Mouse (Mus musculus) embryonic facial prominence, embryonic 13.5 days (tissue): ENCODE measurements around the gene Fars2. TPM values are rescaled to one million over a fixed set of nuclear protein-coding genes. Genes with fewer than 3 reads are reported as not detected.
"Not testable (repeated sequence)": the region's sequence is repeated elsewhere in the genome, so short reads cannot be mapped to it uniquely, and the experiment has no call there.

Source experiments
- ATAC-seq: fragments of 200-750 bp; cut with Nextera tagmentation; 2 replicates; pipeline ENCODE4 v1.8.0; 2017; ENCODE audit warnings: low read depth; ENCODE audit not compliant: insufficient number of reproducible peaks, insufficient read depth, low FRiP score, low TSS enrichment
- H3K27ac ChIP-seq: fragments of 300-500 bp; sonication (generic); 2 replicates; pipeline ENCODE4 v1.5.1; 2015; ENCODE audit warnings: moderate library complexity, mild to moderate bottlenecking, inconsistent platforms
- H3K27me3 ChIP-seq: fragments of 300-500 bp; sonication (generic); 2 replicates; pipeline ENCODE4 v1.6.1; 2015; ENCODE audit warnings: mild to moderate bottlenecking, inconsistent platforms
- H3K36me3 ChIP-seq: fragments of 300-500 bp; sonication (generic); 2 replicates; pipeline ENCODE4 v1.6.1; 2015; ENCODE audit warnings: mild to moderate bottlenecking, inconsistent platforms
- H3K4me1 ChIP-seq: fragments of 300-500 bp; sonication (generic); 2 replicates; pipeline ENCODE4 v1.6.1; 2015; ENCODE audit warnings: inconsistent platforms
- H3K4me2 ChIP-seq: fragments of 300-500 bp; sonication (generic); 2 replicates; pipeline ENCODE4 v1.6.1; 2015; ENCODE audit warnings: moderate library complexity, mild to moderate bottlenecking, inconsistent platforms
- H3K4me3 ChIP-seq: fragments of 300-500 bp; sonication (generic); 2 replicates; pipeline ENCODE4 v1.5.1; 2015; ENCODE audit warnings: mild to moderate bottlenecking, inconsistent platforms
- H3K9ac ChIP-seq: fragments of 300-500 bp; sonication (generic); 2 replicates; pipeline ENCODE4 v1.6.1; 2015; ENCODE audit warnings: mild to moderate bottlenecking, inconsistent platforms
- H3K9me3 ChIP-seq: fragments of 300-500 bp; sonication (generic); 2 replicates; pipeline ENCODE4 v1.6.1; 2016; ENCODE audit warnings: inconsistent platforms
- WGBS: fragments of 180-500 bp; shearing (Covaris S2); methylation state at CpG from one replicate; pipeline ENCODE4 v1.1.7; 2015; ENCODE audit warnings: mixed read lengths; 5-methylcytosine and 5-hydroxymethylcytosine counted together
- polyA plus RNA-seq: library from polyadenylated mRNA; unstranded; fragments of >200 nt; fragmentation: Nextera tagmentation; extraction: Ambion mirVana; gene quantifications from 2 replicates; pipeline ENCODE4 v1.2.1, GENCODE M21; 2015

Fars2 gene
- polyA plus RNA-seq, 1 experiment from 2014 or later, result 34.6 TPM

DNA sequence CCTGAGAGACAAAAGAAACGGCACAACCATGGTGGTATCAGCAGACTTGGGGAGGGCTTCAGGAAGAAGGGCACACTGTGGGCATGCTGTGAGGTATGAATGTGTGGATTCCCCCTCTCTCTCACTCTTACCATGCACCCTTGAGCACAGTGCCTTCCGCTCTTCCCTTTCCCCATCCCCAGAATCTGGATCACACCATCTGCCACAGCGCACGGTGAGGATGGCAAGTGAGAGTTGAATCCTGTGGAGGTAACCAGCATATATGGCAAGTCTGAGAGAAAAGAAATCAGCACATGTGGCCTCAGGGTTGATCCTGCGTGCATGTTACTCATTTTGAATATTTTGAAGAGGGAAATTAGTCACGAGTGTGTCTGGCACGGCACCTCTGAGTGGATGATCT is 274.7 kb downstream of the Fars2 start:
- no peak overlapping the region for H3K4me3 ChIP-seq
- no peak overlapping the region for H3K27ac ChIP-seq
- H3K4me1 ChIP-seq, result peaks cover 5% of the 10 kb centered on the region; the same call in 1 of the 2 replicates
- no peak overlapping the region for H3K4me2 ChIP-seq
- no peaks in the 10 kb centered on the region for H3K36me3 ChIP-seq
- no peaks in the 10 kb centered on the region for H3K9me3 ChIP-seq
- H3K27me3 ChIP-seq, result no peaks in the 10 kb centered on the region
- no peak for ATAC-seq
- WGBS, result 73% methylated on average over 7 of the region's 7 CpGs
- no peak overlapping the region for H3K9ac ChIP-seq

DNA sequence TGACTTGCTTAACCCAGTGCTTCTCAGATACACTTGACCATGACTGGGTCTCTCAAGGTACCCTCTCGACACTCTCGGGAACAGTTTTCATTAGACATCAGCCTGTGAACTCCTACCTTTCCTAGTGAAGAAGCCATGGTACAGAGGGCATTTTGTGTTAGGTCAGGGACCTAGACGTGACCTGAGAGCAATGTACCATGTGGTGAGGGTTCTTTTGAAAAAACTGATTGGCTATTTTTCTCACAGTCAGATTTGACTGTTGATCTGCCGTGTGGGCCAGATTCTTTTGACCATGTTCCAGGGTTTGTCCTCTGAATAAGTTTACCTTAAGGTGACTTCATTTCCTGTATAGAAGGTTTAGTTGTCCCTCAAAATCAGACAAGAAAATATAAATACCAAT is 275.5 kb downstream of the Fars2 start:
- no peak overlapping the region for H3K4me2 ChIP-seq
- H3K4me1 ChIP-seq, result peaks cover 5% of the 10 kb centered on the region; the same call in 1 of the 2 replicates
- H3K9me3 ChIP-seq, result no peaks in the 10 kb centered on the region
- 74% methylated on average over 4 of the region's 4 CpGs for WGBS
- no peaks in the 10 kb centered on the region for H3K36me3 ChIP-seq
- H3K9ac ChIP-seq, result no peak overlapping the region
- no peak for ATAC-seq
- H3K27me3 ChIP-seq, result no peaks in the 10 kb centered on the region
- H3K4me3 ChIP-seq, result no peak overlapping the region
- no peak overlapping the region for H3K27ac ChIP-seq

DNA sequence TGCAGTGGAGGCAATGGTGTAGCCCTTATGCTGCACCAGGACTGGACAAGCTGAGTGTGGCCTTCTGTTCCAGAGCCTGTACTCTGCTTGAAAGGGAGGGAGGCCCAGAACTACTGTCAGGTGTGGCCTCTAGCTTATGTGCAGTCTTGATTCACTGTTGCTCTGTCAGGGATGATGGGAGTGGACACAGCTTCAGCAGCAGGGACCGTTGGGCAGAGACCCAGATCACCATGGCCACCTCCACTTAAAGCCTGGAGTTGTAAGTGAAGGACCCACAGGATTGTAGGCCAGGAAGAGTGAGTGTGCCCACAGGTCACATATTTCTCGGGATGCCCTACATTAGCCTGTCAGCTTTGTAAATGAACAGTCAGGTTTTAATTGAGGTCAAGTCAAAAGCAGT is 283.8 kb downstream of the Fars2 start:
- 85% methylated on average over 2 of the region's 2 CpGs for WGBS

DNA sequence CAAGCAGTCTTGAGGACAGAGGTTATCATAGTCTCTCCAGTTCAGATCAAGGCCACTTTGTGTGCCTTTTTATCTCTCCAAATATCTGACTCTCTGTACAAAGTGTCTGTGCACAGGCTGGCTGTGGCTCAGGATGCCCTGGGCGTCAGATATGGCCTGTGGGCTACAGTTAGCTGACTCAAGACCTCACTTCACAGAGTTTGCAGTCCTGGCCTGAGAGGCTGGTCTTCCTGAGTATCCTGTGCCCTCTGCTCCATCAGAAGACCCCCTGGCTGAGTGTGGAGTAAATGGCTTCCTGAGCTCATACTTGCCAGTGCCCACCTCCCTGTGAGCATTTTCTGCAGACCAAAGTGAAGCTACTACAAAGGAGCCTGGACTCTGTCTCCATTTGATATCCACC is 296.1 kb downstream of the Fars2 start:
- no peaks in the 10 kb centered on the region for H3K27me3 ChIP-seq
- no peak overlapping the region for H3K9ac ChIP-seq
- no peak overlapping the region for H3K4me3 ChIP-seq
- no peak overlapping the region for H3K4me2 ChIP-seq
- H3K4me1 ChIP-seq, result no peaks in the 10 kb centered on the region
- no peak overlapping the region for H3K27ac ChIP-seq
- no peak for ATAC-seq
- 83% methylated on average over 1 of the region's 1 CpGs for WGBS
- no peaks in the 10 kb centered on the region for H3K36me3 ChIP-seq
- H3K9me3 ChIP-seq, result no peaks in the 10 kb centered on the region

More for the DNA sequence above, 283.8 kb downstream of the Fars2 start:
- Histone ChIP-seq H3K9ac (no peak overlapping the region), H3K4me1 (no peaks in the 10 kb centered on the region), H3K27ac (no peak overlapping the region), H3K4me3 (no peak overlapping the region), H3K4me2 (no peak overlapping the region), H3K27me3 (no peaks in the 10 kb centered on the region), H3K36me3 (no peaks in the 10 kb centered on the region), H3K9me3 (no peaks in the 10 kb centered on the region)
- no peak for ATAC-seq

DNA sequence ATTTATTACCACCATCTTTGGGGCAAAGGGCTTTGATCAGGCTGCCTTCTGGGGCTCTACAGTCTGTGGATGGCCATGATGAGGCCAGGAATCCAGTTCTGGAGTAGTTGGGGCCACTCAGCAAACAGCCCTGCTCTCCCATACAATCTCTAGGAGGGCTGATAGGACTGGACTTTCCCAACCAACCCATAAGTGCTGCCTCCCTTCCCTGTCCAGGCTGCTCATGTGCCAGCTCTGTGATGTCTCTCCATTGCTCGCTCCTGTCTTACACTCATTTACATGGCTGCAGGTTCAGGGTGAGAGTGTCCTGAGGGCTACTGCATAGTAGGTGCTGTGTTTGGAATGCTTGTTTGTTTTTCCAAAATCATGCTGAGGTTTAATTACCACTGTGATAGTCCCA is 298.0 kb downstream of the Fars2 start:
- Histone ChIP-seq H3K27ac (no peak overlapping the region), H3K4me1 (no peaks in the 10 kb centered on the region), H3K9me3 (no peaks in the 10 kb centered on the region), H3K4me2 (no peak overlapping the region), H3K9ac (no peak overlapping the region), H3K36me3 (no peaks in the 10 kb centered on the region), H3K4me3 (no peak overlapping the region), H3K27me3 (no peaks in the 10 kb centered on the region)
- no peak for ATAC-seq
- WGBS, result 96% methylated on average over 1 of the region's 1 CpGs

DNA sequence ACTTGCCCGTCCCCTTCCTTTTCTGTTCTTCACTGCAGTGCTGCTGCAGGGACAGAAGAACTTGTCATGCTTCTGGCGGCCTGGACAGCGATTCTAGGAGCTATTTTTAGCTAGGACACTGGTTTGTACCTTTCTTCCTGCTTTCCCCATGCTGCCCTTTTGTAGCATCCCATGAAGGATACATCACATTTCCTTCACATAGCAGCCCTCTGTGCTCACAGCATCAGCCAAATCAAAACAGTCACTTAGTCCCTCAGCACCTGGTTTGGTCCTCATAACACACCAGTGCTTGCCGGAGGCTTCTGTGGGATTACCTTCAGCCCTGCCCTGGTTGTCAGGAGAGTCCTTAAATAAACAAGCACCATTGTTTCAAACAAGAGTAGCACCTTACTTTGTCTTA is 299.3 kb downstream of the Fars2 start:
- Histone ChIP-seq H3K4me3 (no peak overlapping the region), H3K27me3 (no peaks in the 10 kb centered on the region), H3K9me3 (no peaks in the 10 kb centered on the region), H3K4me2 (no peak overlapping the region), H3K9ac (no peak overlapping the region), H3K4me1 (no peaks in the 10 kb centered on the region), H3K36me3 (no peaks in the 10 kb centered on the region), H3K27ac (no peak overlapping the region)
- no peak for ATAC-seq
- WGBS, result 70% methylated on average over 4 of the region's 4 CpGs

DNA sequence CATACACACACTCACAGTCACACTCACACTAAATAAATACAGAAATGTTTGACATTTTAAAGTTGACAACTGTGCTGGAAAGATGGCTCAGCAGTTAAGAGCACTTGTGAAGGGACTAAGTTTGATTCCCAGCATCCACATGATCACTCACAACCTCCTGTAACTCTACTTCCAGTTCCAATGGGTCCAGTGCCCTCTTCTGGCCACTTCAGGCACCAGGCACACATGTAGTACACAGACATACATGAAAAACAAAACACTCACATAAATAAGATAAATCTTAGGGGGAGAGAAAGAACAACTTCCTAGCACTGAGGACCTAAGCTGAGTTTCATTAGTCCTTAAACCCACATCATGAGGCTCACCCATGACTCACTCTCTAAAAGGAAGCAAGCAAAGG is 302.1 kb downstream of the Fars2 start:
- no peaks in the 10 kb centered on the region for H3K27me3 ChIP-seq
- no peak overlapping the region for H3K4me2 ChIP-seq
- H3K36me3 ChIP-seq, result 0 out of 2 replicates have a peak, but pooled peaks cover 1% of the 10 kb centered on the region
- no peak overlapping the region for H3K27ac ChIP-seq
- H3K4me3 ChIP-seq, result no peak overlapping the region
- ATAC-seq, result no peak
- H3K4me1 ChIP-seq, result no peaks in the 10 kb centered on the region
- peaks cover 2% of the 10 kb centered on the region; the same call in 1 of the 2 replicates for H3K9me3 ChIP-seq
- H3K9ac ChIP-seq, result no peak overlapping the region

DNA sequence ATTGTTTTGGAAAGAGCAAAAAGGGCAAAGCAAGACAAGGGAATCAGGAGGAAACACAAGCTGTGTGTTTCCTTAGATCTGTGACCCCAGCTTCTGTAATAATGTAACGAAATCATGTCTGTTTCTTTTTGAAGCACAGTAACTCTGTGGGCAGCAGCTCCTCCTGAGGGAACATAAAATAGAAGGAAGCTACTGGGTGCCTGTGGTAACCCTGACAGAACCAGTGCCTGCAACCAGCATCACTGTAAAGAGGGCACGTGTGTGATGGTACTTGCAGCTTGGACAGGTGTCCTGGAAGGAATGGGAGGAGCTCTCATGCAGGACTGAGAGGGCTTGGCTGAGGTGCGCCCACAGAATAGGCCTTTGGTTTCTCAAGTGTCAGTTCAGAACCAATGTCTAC is 305.2 kb downstream of the Fars2 start:
- ATAC-seq, result no peak
- Histone ChIP-seq H3K9me3 (peaks cover 4% of the 10 kb centered on the region; the same call in 1 of the 2 replicates), H3K27ac (no peak overlapping the region), H3K4me2 (no peak overlapping the region), H3K27me3 (no peaks in the 10 kb centered on the region), H3K36me3 (0 out of 2 replicates have a peak, but pooled peaks cover 2% of the 10 kb centered on the region), H3K4me3 (no peak overlapping the region), H3K4me1 (no peaks in the 10 kb centered on the region), H3K9ac (no peak overlapping the region)
- 80% methylated on average over 3 of the region's 3 CpGs for WGBS

DNA sequence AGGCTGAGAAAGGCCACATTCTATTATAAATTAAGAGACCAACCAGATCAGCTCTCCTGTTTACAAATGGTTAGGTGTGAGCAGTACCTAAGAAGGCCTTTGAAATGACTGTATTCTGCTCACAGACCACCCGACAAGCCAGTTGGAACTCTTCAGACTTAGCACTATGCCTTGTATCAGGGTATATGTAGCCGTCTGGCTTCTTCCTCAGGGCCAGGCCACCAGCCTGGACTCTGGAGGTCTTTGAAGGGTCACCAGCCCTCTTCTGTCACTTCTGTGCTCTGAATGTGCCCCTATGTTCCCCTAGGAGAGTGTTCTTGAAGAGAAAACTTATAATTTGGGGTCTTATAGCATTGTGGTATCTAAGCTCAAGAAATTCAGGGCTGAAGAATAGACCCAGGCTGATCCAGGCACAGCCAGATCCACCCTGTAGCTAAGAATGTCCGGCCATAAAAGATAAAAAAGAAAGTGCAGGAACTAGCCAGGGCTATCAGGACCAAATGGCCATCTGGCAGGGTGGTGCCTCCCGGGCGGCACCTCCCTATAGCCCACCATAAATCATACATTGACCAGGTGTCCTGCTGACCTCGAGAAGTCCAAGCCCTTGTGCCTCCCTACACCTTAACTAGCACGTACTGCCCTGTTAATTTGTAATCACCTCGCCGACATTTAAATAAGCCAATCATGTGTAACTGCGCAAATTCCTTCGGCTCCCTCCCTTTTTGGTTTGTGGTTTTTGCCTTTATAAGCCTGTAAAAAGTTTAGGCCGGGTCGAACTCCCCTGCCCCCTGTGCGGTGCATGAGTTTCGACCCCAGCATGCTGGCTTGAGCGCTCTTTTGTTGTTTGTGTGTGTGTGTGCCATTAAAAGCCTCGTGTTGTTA is 308.9 kb downstream of the Fars2 start:
- not testable (repeated sequence) for H3K4me1 ChIP-seq, H3K4me2 ChIP-seq
- WGBS, result 87% methylated on average over 17 of the region's 17 CpGs

DNA sequence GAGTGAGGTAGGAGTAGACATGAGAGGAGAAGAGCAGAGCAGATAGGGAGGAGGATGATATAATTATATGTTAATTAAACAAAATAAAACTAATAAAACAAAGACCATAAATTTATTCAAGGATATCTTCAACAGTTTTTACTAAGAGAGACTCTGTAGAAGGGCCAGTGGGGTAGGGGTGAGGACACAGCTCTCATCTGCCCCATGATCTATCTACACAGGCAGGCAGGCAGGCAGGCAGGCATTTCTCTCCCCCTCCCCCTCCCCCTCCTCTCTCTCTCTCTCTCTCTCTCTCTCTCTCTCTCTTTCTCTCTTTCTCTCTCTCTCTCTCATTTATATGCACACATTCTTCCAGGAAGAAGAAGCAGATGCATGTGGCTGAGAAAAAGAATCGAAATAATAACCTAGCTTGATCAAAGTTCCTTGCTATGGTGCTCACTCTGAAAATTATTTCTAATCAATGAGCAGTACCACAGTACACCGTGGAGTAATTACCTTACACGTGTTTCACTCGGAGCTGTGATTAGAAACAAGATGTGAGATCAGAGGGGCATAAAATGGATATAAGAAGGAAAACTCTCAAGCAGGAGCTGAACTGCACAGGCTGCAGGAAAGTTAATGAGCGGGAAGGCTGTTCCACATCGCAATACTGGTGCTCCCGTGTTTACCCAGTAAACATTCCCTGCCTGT is 312.4 kb downstream of the Fars2 start:
- Histone ChIP-seq H3K4me1 (no peaks in the 10 kb centered on the region), H3K9me3 (no peaks in the 10 kb centered on the region), H3K4me2 (no peak overlapping the region), H3K27ac (no peak overlapping the region), H3K9ac (no peak overlapping the region), H3K4me3 (no peak overlapping the region), H3K27me3 (no peaks in the 10 kb centered on the region), H3K36me3 (no peaks in the 10 kb centered on the region)
- no peak for ATAC-seq
- 67% methylated on average over 7 of the region's 7 CpGs for WGBS

More for the DNA sequence above, 308.9 kb downstream of the Fars2 start:
- not testable (repeated sequence) for H3K36me3 ChIP-seq, H3K27me3 ChIP-seq, H3K27ac ChIP-seq, ATAC-seq, H3K9ac ChIP-seq, H3K4me3 ChIP-seq, H3K9me3 ChIP-seq

DNA sequence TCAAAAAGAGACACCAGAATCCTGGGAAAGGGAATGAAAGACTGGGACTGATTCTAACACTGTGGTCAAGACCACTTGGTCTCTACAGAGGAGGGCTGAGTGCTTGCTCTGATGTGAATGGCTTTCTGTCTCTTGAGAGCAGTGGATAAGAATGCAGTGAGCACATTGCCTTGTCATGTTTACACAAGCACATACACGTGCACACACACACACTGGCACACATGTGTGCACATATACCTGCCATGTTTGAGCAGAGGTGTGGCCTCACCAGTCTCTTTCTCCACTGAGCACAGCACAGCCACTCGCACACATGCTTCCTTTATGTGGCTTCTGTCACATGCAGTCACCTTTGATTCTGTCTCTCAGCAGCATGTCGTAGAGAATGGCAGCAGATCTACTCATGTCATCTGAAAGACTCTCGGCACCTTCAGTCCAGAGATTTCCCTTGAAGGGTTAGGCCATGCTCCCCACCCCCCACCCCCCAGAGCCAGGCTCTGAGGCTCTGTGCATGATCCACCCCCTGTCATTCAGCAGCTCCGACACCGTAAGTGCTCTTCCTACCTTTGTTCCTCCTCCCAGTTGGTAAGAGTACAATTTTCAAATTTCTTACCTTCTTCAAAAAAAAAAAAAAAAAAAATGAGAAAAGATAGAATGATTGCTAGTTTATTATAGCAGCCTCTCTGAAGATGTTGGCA is 313.4 kb downstream of the Fars2 start:
- no peak overlapping the region for H3K27ac ChIP-seq
- ATAC-seq, result no peak
- WGBS, result 72% methylated on average over 6 of the region's 6 CpGs
- H3K9me3 ChIP-seq, result no peaks in the 10 kb centered on the region
- no peak overlapping the region for H3K9ac ChIP-seq
- H3K36me3 ChIP-seq, result no peaks in the 10 kb centered on the region
- no peaks in the 10 kb centered on the region for H3K27me3 ChIP-seq
- H3K4me2 ChIP-seq, result no peak overlapping the region
- no peaks in the 10 kb centered on the region for H3K4me1 ChIP-seq
- no peak overlapping the region for H3K4me3 ChIP-seq
